Mouse (Mus musculus) midbrain, embryonic 11.5 days (tissue): ENCODE measurements around the gene Thrap3. TPM values are rescaled to one million over a fixed set of nuclear protein-coding genes. Genes with fewer than 3 reads are reported as not detected.

Experiments used
- ATAC-seq: fragments of 200-750 bp; cut with Nextera tagmentation; 2 replicates; pipeline ENCODE4 v1.8.0; 2017; ENCODE audit warnings: moderate TSS enrichment, moderate library complexity; ENCODE audit not compliant: low FRiP score
- DNase-seq: peaks from one replicate; pipeline ENCODE4 v3.0.0; 2015; ENCODE audit warnings: low spot score; ENCODE audit errors: missing footprints
- H3K27ac ChIP-seq: fragments of 300-500 bp; sonication (generic); 2 replicates; pipeline ENCODE4 v1.5.1; 2014; ENCODE audit warnings: low read depth, low read length
- H3K27me3 ChIP-seq: fragments of 300-500 bp; sonication (generic); 2 replicates; pipeline ENCODE4 v1.6.1; 2014; ENCODE audit warnings: mild to moderate bottlenecking, low read length, moderate library complexity, mixed read lengths; ENCODE audit not compliant: control insufficient read depth, insufficient read depth
- H3K36me3 ChIP-seq: fragments of 300-500 bp; sonication (generic); 2 replicates; pipeline ENCODE4 v1.6.1; 2014; ENCODE audit warnings: mild to moderate bottlenecking, low read length, moderate library complexity, mixed read lengths; ENCODE audit not compliant: control insufficient read depth, insufficient read depth
- H3K4me1 ChIP-seq: fragments of 300-500 bp; sonication (generic); 2 replicates; pipeline ENCODE4 v1.6.1; 2014; ENCODE audit warnings: low read length; ENCODE audit not compliant: control insufficient read depth, insufficient read depth
- H3K4me2 ChIP-seq: fragments of 300-500 bp; sonication (generic); 2 replicates; pipeline ENCODE4 v1.6.1; 2014; ENCODE audit warnings: mild to moderate bottlenecking, moderate library complexity
- H3K4me3 ChIP-seq: fragments of 300-500 bp; sonication (generic); 2 replicates; pipeline ENCODE4 v1.5.1; 2014; ENCODE audit warnings: low read depth, low read length
- H3K9ac ChIP-seq: fragments of 300-500 bp; sonication (generic); 2 replicates; pipeline ENCODE4 v1.6.1; 2014; ENCODE audit warnings: low read length
- H3K9me3 ChIP-seq: fragments of 300-500 bp; sonication (generic); 2 replicates; pipeline ENCODE4 v1.6.1; 2016; ENCODE audit warnings: low read length; ENCODE audit not compliant: control insufficient read depth
- WGBS: fragments of 180-500 bp; shearing (Covaris S2); extraction: QIAGEN DNeasy Blood & Tissue Kit; methylation state at CpG from one replicate; pipeline ENCODE4 v1.1.7; 2014; 5-methylcytosine and 5-hydroxymethylcytosine counted together
- polyA plus RNA-seq: library from polyadenylated mRNA; unstranded; fragments of >200 nt; fragmentation: Nextera tagmentation; extraction: Ambion mirVana; gene quantifications from 2 replicates; pipeline ENCODE4 v1.2.1, GENCODE M21; 2014

Gene Thrap3
- polyA plus RNA-seq, 1 experiment from 2014 or later, result 192 TPM

DNA sequence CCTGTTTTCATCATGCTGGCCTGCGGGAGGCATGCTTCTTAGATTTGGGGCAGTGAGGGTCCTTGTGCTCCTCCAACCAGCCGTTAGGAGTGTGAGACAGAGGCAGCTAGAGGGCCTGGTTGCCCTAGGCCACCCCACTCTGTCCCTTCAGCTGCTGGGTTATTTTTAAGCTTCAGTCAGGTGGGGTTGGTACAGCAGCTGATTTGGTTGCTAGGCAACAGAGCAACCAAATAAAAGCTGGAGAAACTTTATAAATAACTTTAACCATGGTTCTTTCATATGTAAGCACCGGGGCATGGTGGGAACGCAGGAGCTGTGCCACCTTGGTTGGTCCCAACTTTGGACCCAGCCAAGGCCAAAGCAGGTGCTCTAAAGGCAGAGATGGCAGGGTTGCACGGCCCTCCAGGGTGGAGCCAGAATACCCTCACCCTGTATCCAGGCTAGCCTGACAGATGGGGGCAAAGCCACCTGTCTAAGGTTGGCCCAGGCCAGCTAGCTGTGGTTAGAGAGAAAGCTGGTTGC is 35.2 kb upstream of the Thrap3 start:
- WGBS, result 74% methylated on average over 5 of the region's 5 CpGs
- ATAC-seq, result no peak; the same call in 1 of the 2 replicates

DNA sequence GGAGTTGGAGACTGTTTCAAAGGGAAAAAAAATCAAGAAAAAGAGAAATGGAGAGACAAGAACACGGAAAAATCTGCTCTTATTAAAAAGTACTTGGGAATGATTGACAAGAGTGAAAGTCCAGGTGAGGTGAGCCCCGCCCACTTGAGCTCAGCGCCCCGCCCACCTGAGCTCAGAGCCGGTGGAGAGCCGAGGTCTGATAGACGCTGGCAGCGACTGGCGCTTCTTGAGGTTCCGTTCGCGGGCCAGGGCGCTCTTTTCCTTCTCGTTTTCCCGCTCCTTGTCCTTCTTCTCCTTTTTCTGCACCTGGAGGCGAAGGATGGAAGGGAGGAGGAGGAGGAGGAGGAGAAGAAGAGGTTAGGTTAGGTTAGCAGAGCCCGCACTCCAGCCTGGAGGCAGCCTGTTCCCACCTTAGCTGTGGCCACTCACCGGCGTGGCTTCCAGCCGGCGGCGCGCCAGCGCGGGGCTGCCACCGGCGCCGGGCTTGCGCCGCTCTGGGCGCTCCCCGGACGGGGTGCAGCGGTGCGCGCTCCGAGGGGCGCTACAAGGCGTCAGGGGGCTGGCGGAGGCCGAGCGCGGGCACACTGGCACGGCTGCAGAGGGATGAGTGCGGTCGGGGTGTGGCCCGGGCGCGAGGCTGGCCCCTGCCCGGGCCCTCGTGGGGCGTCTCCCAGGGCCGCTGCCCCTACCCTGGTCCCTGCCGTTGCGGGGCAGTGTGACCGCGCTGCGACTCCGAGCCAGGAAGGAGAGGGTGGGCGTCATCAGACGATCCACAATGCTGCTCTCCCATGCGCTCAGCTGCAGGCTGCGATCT is 34.1 kb upstream of the Thrap3 start:
- no peak overlapping the region for H3K9ac ChIP-seq
- peak; percentile 13; the same call in 1 of the 2 replicates for ATAC-seq
- no peaks in the 10 kb centered on the region for H3K27me3 ChIP-seq
- no peak overlapping the region for H3K4me3 ChIP-seq
- no peaks in the 10 kb centered on the region for H3K9me3 ChIP-seq
- H3K4me1 ChIP-seq, result 0 out of 2 replicates have a peak, but pooled peaks cover 2% of the 10 kb centered on the region
- peaks cover 65% of the 10 kb centered on the region for H3K36me3 ChIP-seq
- 51% methylated on average over 58 of the region's 63 CpGs for WGBS
- H3K4me2 ChIP-seq, result no peak overlapping the region
- H3K27ac ChIP-seq, result no peak overlapping the region
- peak; percentile 81 for DNase-seq

More for the DNA sequence above, 35.2 kb upstream of the Thrap3 start:
- Histone ChIP-seq H3K9me3 (no peaks in the 10 kb centered on the region), H3K9ac (no peak overlapping the region; the same call in 1 of the 2 replicates), H3K4me2 (no peak overlapping the region), H3K4me1 (0 out of 2 replicates have a peak, but pooled peaks cover 2% of the 10 kb centered on the region), H3K27ac (no peak overlapping the region), H3K4me3 (no peak overlapping the region), H3K36me3 (peaks cover 56% of the 10 kb centered on the region), H3K27me3 (no peaks in the 10 kb centered on the region)
- DNase-seq, result peak; percentile 82

DNA sequence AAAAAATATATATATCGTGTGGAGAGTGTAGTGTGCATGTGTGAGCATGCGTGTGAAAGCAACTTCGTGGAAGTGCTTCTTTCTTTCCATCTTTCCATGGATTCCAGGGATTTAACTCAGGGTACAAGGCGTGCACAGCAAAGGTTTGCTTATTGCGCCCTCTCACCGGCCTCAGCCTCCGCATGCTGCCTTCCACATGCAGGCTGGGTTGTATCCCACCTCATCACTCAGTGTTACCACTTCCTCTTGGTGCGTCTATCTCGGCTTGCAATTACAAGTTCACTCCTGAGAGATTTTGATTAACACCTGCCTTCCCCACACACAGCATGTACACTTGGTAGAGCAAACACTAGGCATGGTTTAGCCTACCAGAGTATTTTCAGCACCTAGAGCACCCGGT is 32.6 kb upstream of the Thrap3 start:
- Histone ChIP-seq H3K27ac (no peak overlapping the region), H3K4me3 (no peak overlapping the region), H3K27me3 (no peaks in the 10 kb centered on the region), H3K9me3 (no peaks in the 10 kb centered on the region), H3K36me3 (peaks cover 68% of the 10 kb centered on the region), H3K9ac (no peak overlapping the region), H3K4me2 (no peak overlapping the region), H3K4me1 (0 out of 2 replicates have a peak, but pooled peaks cover 2% of the 10 kb centered on the region)
- 96% methylated on average over 10 of the region's 10 CpGs for WGBS
- DNase-seq (peak; percentile 66), ATAC-seq (no peak)

DNA sequence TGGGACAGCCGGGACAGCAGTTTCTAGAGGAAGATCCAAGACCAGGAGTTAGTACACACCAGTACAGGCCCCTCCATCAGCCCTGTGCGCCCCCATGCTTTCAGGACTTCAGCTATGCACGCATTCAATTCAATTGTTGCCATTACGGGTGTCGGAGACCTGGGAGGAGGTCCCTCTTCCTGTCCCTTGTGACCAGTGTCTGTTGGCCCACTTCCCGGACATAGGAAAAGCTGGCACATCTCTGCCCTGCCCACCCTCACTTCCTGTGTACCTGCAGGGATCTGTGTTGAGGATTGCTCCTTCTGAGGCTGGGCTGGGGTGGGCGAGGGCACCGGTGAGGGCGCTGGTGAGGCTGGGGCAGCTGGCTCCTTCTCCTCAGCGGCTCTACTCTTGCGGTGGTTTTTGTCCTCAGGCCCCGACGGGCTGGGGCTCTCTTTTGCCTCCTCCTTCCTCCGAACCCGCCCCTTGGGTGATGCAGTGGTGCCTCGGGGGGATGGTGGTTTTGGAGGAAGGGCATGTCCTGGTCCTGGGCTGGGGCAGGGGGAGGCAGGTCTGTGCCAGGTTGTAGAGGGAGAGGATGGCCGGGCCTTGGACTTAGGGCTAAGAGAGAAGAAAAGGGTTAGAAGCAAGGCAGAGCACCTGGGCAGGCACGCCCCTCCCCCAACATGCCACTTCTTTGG is 32.1 kb upstream of the Thrap3 start:
- H3K4me1 ChIP-seq, result 0 out of 2 replicates have a peak, but pooled peaks cover 2% of the 10 kb centered on the region
- no peaks in the 10 kb centered on the region for H3K9me3 ChIP-seq
- ATAC-seq (no peak), DNase-seq (peak; percentile 41)
- H3K36me3 ChIP-seq, result peaks cover 62% of the 10 kb centered on the region
- H3K27me3 ChIP-seq, result no peaks in the 10 kb centered on the region
- no peak overlapping the region for H3K27ac ChIP-seq
- H3K4me2 ChIP-seq, result no peak overlapping the region
- no peak overlapping the region for H3K4me3 ChIP-seq
- no peak overlapping the region for H3K9ac ChIP-seq
- 90% methylated on average over 18 of the region's 18 CpGs for WGBS

DNA sequence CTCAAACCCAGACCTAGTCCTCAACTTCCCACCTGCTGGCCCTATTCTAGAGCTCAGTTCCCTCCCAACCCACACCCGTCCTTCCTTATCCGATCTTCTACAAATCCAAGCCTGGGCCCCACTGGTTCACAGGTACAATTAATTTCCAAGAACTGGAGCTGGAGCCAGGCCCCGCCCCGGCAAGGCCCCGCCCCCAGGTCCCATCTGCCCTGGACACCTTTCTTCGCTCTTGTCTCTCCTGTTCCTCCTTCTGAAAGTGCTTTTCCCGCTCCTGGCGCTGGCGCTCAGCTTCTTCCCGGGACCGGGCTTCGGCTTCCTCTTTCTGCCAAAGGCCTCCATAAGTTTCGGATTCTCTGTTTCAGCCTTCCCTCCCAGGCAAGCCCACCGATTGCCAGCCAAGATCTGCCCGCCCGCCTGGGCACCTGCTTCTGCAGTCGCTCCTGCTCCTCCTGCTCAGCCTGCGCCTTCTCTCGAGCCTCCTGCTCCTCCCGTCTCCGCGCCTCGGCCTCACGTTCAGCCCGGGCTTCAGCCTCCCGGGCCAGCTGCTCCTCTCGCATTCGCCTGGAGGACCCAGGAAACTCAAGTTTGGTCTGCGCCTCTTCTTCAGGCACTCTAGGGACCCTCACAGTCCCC is 31.2 kb upstream of the Thrap3 start:
- 0 out of 2 replicates have a peak, but pooled peaks cover 2% of the 10 kb centered on the region for H3K4me1 ChIP-seq
- H3K9ac ChIP-seq, result no peak overlapping the region
- H3K27ac ChIP-seq, result no peak overlapping the region
- H3K4me3 ChIP-seq, result no peak overlapping the region
- H3K36me3 ChIP-seq, result peaks cover 56% of the 10 kb centered on the region
- DNase-seq (no peak), ATAC-seq (no peak)
- 94% methylated on average over 29 of the region's 29 CpGs for WGBS
- H3K9me3 ChIP-seq, result no peaks in the 10 kb centered on the region
- no peaks in the 10 kb centered on the region for H3K27me3 ChIP-seq
- no peak overlapping the region for H3K4me2 ChIP-seq

DNA sequence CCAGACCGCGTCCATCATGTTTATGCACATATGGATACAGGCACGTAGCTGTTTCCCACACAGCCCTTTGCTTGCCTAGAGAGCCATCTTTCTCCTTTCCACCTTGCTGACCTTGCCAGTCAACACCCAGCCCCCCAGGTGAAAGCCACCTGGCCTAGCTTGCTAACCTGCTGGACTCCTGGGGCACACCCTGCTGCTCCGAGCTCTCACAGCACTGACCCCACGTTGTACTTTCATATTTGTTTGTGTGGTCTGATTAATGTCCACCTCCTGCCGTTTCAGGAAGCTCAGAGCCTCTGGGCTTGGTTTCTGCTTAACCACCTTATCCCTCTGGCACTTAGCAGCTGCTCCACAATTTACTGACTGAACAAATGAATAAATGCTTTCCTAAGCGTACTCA is 27.3 kb upstream of the Thrap3 start:
- no peak for DNase-seq
- Histone ChIP-seq H3K4me1 (peaks cover 6% of the 10 kb centered on the region; the same call in 1 of the 2 replicates), H3K9me3 (no peaks in the 10 kb centered on the region), H3K27ac (no peak overlapping the region), H3K4me3 (no peak overlapping the region), H3K27me3 (no peaks in the 10 kb centered on the region), H3K36me3 (peaks cover 39% of the 10 kb centered on the region), H3K4me2 (no peak overlapping the region), H3K9ac (no peak overlapping the region)
- ATAC-seq, result no peak
- WGBS, result 72% methylated on average over 7 of the region's 7 CpGs

DNA sequence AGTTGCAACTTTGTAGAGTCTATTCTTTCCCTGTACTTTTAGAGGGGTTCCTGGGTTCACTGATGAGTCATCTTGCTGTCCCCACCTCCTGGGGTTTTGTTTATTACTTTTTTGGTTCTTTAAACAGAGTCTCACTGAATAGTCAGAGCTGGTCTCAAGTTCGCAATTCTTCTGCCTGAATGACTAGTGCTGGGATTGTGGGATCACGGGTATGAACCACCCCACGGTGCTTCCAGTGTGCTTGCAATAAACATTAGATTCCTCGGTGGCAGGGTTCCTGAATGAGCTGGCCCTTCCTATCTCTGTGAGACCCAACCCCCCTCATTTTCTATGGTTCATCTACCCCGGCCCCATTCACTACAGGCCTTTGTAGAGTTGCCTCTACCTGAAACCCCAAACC is 25.6 kb upstream of the Thrap3 start:
- Histone ChIP-seq H3K4me2 (no peak overlapping the region), H3K4me1 (peaks cover 6% of the 10 kb centered on the region; the same call in 1 of the 2 replicates), H3K36me3 (peaks cover 23% of the 10 kb centered on the region), H3K27ac (no peak overlapping the region), H3K27me3 (no peaks in the 10 kb centered on the region), H3K9ac (no peak overlapping the region), H3K4me3 (no peak overlapping the region), H3K9me3 (no peaks in the 10 kb centered on the region)
- WGBS, result 27% methylated on average over 5 of the region's 5 CpGs
- ATAC-seq (no peak), DNase-seq (no peak)

DNA sequence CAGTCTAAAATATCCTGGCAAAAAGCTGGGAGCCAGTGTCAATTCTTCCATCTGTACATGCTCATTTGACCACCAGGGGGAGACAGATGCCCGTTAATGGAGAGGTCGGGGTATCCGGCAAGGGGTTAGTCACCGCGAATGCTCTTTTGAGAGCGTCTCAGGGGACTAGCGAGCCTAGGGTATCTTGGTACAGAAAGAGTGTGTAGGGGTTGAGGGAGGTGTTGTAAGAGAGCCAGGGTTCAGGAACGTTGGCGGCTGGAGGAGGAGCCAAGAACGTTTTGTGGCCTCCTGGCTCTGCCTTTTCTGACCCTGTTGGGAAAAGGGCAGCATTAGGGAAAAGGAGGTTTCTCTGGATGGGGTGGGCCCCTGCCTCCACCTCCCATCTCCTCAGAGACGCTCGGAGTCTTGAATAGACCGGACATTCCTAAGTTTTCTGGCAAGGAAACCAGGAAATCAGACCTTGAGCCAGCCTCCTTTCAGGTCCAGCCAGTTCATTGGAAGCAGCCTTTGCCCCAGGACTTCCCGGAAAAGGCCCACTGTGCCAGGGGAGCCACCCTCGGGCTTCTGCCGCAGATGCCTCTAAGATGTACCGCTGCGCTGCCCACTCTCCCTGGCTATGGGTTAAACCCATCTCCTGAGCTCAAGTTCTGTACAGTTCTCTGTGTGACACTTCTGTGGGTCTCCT is 24.7 kb upstream of the Thrap3 start:
- 11% methylated on average over 18 of the region's 18 CpGs for WGBS
- peak overlapping the region; percentile 36; the same call in 1 of the 2 replicates for H3K9ac ChIP-seq
- H3K27me3 ChIP-seq, result no peaks in the 10 kb centered on the region
- no peak overlapping the region for H3K27ac ChIP-seq
- peaks cover 14% of the 10 kb centered on the region for H3K36me3 ChIP-seq
- H3K4me3 ChIP-seq, result peak overlapping the region; percentile 15; the same call in 1 of the 2 replicates
- H3K4me2 ChIP-seq, result peak overlapping the region; percentile 23
- peaks cover 6% of the 10 kb centered on the region; the same call in 1 of the 2 replicates for H3K4me1 ChIP-seq
- DNase-seq (peak; percentile 98), ATAC-seq (peak; percentile 80; the same call in 1 of the 2 replicates)
- no peaks in the 10 kb centered on the region for H3K9me3 ChIP-seq
